Mouse (Mus musculus): ENCODE results near the gene Cand2. TPM values are rescaled to one million over a fixed set of nuclear protein-coding genes. Genes with fewer than 3 reads are reported as not detected.
A peak's percentile ranks its signal among the peaks of the same experiment; 100 is the strongest.

Cand2 gene
- polyA plus RNA-seq, 1 experiment from 2014 or later = 23.8 TPM

GRCm38 (mm10) chr6:115838745-115839144, 64.4 kb downstream of the Cand2 start:
- Histone ChIP-seq H3K9ac (no peak overlapping the region), H3K36me3 (ENCODE audit: poor library complexity, severe bottlenecking) (peaks cover 23% of the 10 kb centered on the region), H3K9me3 (replicated peaks) (no peaks in the 10 kb centered on the region), H3K27ac (no peak overlapping the region), H3K27me3 (no peaks in the 10 kb centered on the region), H3K4me1 (peaks cover 9% of the 10 kb centered on the region; the same call in 1 of the 2 replicates), H3K4me3 (peak overlapping the region; percentile 41), H3K4me2 (peak overlapping the region; percentile 68)
- WGBS = 67% methylated on average over 5 of the region's 5 CpGs
- peak; percentile 7; the same call in 1 of the 2 replicates for ATAC-seq

GRCm38 (mm10) chr6:115845006-115845405, 70.7 kb downstream of the Cand2 start:
- ATAC-seq = no peak
- Histone ChIP-seq H3K9me3 (replicated peaks) (no peaks in the 10 kb centered on the region), H3K4me1 (no peaks in the 10 kb centered on the region), H3K4me3 (no peak overlapping the region), H3K9ac (no peak overlapping the region), H3K27me3 (no peaks in the 10 kb centered on the region), H3K27ac (no peak overlapping the region), H3K36me3 (ENCODE audit: poor library complexity, severe bottlenecking) (peaks cover 54% of the 10 kb centered on the region), H3K4me2 (no peak overlapping the region)
- WGBS = 95% methylated on average over 4 of the region's 4 CpGs

- no peak overlapping the region for H3K27ac ChIP-seq
- ATAC-seq = 0 out of 2 replicates have a peak, but pooled peaks have one; percentile 38
- H3K4me1 ChIP-seq = peaks cover 7% of the 10 kb centered on the region
- H3K9me3 ChIP-seq (replicated peaks) = no peaks in the 10 kb centered on the region
- H3K36me3 ChIP-seq (ENCODE audit: poor library complexity, severe bottlenecking) = peaks cover 54% of the 10 kb centered on the region
- H3K4me3 ChIP-seq = no peak overlapping the region
- no peak overlapping the region for H3K9ac ChIP-seq
- no peak overlapping the region for H3K4me2 ChIP-seq
- no peaks in the 10 kb centered on the region for H3K27me3 ChIP-seq
- 42% methylated on average over 8 of the region's 8 CpGs for WGBS
Observed at GRCm38 (mm10) chr6:115846640-115847411, 72.5 kb downstream of the Cand2 start.

GRCm38 (mm10) chr6:115848598-115849304, 74.4 kb downstream of the Cand2 start:
- Histone ChIP-seq H3K4me2 (no peak overlapping the region), H3K4me3 (no peak overlapping the region), H3K27ac (no peak overlapping the region), H3K9me3 (replicated peaks) (no peaks in the 10 kb centered on the region), H3K27me3 (no peaks in the 10 kb centered on the region), H3K36me3 (ENCODE audit: poor library complexity, severe bottlenecking) (peaks cover 37% of the 10 kb centered on the region), H3K4me1 (peaks cover 20% of the 10 kb centered on the region), H3K9ac (no peak overlapping the region)
- no peak for ATAC-seq
- WGBS = 94% methylated on average over 10 of the region's 10 CpGs

GRCm38 (mm10) chr6:115852446-115853090, 78.2 kb downstream of the Cand2 start:
- no peaks in the 10 kb centered on the region for H3K9me3 ChIP-seq (replicated peaks)

GRCm38 (mm10) chr6:115853091-115853813, 78.9 kb downstream of the Cand2 start, which contains the start of the genes Mbd4 and Ift122:
Gene Mbd4, minus strand, starts transcription at chr6:115853371.
Gene Ift122, plus strand, starts transcription at chr6:115853470.
- H3K9ac ChIP-seq = peak within 1 kb of the TSS; percentile 73
- H3K36me3 ChIP-seq (ENCODE audit: poor library complexity, severe bottlenecking) = peaks cover 18% of the 10 kb centered on the region
- WGBS = under 1% methylated on average over 51 of the region's 51 CpGs
- peak within 1 kb of the TSS; percentile 86 for H3K27ac ChIP-seq
- no peaks in the 10 kb centered on the region for H3K9me3 ChIP-seq (replicated peaks)
- ATAC-seq = peak; percentile 98
- no peaks in the 10 kb centered on the region for H3K27me3 ChIP-seq
- peak within 1 kb of the TSS; percentile 61 for H3K4me3 ChIP-seq
- peaks cover 31% of the 10 kb centered on the region for H3K4me1 ChIP-seq
- H3K4me2 ChIP-seq = peak within 1 kb of the TSS; percentile 79

More at GRCm38 (mm10) chr6:115852446-115853090, 78.2 kb downstream of the Cand2 start:
- no peaks in the 10 kb centered on the region for H3K27me3 ChIP-seq
- peak overlapping the region; percentile 79 for H3K4me2 ChIP-seq
- H3K36me3 ChIP-seq (ENCODE audit: poor library complexity, severe bottlenecking) = peaks cover 24% of the 10 kb centered on the region
- 4% methylated on average over 20 of the region's 20 CpGs for WGBS
- ATAC-seq = no peak
- peak overlapping the region; percentile 73 for H3K9ac ChIP-seq
- peak overlapping the region; percentile 86 for H3K27ac ChIP-seq
- peaks cover 31% of the 10 kb centered on the region for H3K4me1 ChIP-seq
- H3K4me3 ChIP-seq = peak overlapping the region; percentile 61

GRCm38 (mm10) chr6:115853985-115854384, 79.6 kb downstream of the Cand2 start:
- Histone ChIP-seq H3K4me1 (peaks cover 31% of the 10 kb centered on the region), H3K27ac (peak overlapping the region; percentile 86), H3K9me3 (replicated peaks) (no peaks in the 10 kb centered on the region), H3K27me3 (no peaks in the 10 kb centered on the region), H3K4me2 (peak overlapping the region; percentile 62), H3K36me3 (ENCODE audit: poor library complexity, severe bottlenecking) (peaks cover 11% of the 10 kb centered on the region), H3K4me3 (peak overlapping the region; percentile 61), H3K9ac (peak overlapping the region; percentile 66)
- WGBS = 42% methylated on average over 7 of the region's 7 CpGs
- ATAC-seq = no peak

GRCm38 (mm10) chr6:115854432-115854831, 80.1 kb downstream of the Cand2 start:
- no peak for ATAC-seq
- Histone ChIP-seq H3K4me2 (no peak overlapping the region), H3K9ac (no peak overlapping the region), H3K4me1 (peaks cover 31% of the 10 kb centered on the region), H3K27me3 (no peaks in the 10 kb centered on the region), H3K27ac (no peak overlapping the region), H3K36me3 (ENCODE audit: poor library complexity, severe bottlenecking) (peaks cover 7% of the 10 kb centered on the region), H3K9me3 (replicated peaks) (no peaks in the 10 kb centered on the region), H3K4me3 (no peak overlapping the region)
- 64% methylated on average over 2 of the region's 2 CpGs for WGBS

Small RNA genes within 50 kb of the gene (microRNA-seq; reads per million reads assigned to microRNA genes)
- gene Mir7660 = not detected

Other genes with a start within 250 kb of the Cand2 start
- 35.0 and 36.9 TPM in 2 replicates for gene Tsen2, start 229.9 kb upstream of the Cand2 start, polyA plus RNA-seq (2015; fragmentation: Nextera tagmentation; extraction: Ambion mirVana)
- 0.30 and 0.39 TPM in 2 replicates for gene Mkrn2os, start 182.0 kb upstream of the Cand2 start, polyA plus RNA-seq (2015; fragmentation: Nextera tagmentation; extraction: Ambion mirVana)
- gene Mkrn2, start 172.6 kb upstream of the Cand2 start, polyA plus RNA-seq (2015; fragmentation: Nextera tagmentation; extraction: Ambion mirVana) = 30.4 and 35.0 TPM in 2 replicates
- gene Raf1, start 97.9 kb upstream of the Cand2 start, polyA plus RNA-seq (2015; fragmentation: Nextera tagmentation; extraction: Ambion mirVana) = 137 and 156 TPM in 2 replicates
- gene Tmem40, start 12.1 kb upstream of the Cand2 start, polyA plus RNA-seq (2015; fragmentation: Nextera tagmentation; extraction: Ambion mirVana) = 0.78 and 0.84 TPM in 2 replicates
- gene Rpl32, start 34.2 kb downstream of the Cand2 start, polyA plus RNA-seq (2015; fragmentation: Nextera tagmentation; extraction: Ambion mirVana) = 1,595 and 1,910 TPM in 2 replicates
- gene Efcab12, start 63.9 kb downstream of the Cand2 start, polyA plus RNA-seq (2015; fragmentation: Nextera tagmentation; extraction: Ambion mirVana) = 1.7 and 1.9 TPM in 2 replicates
- 20.4 and 21.3 TPM in 2 replicates for gene Mbd4, start 78.8 kb downstream of the Cand2 start, polyA plus RNA-seq (2015; fragmentation: Nextera tagmentation; extraction: Ambion mirVana)
- gene Ift122, start 78.9 kb downstream of the Cand2 start, polyA plus RNA-seq (2015; fragmentation: Nextera tagmentation; extraction: Ambion mirVana) = 26.1 and 28.4 TPM in 2 replicates
- gene Rho, start 157.2 kb downstream of the Cand2 start, polyA plus RNA-seq (2015; fragmentation: Nextera tagmentation; extraction: Ambion mirVana) = 0.10 and 0.17 TPM in 2 replicates
- gene H1foo, start 170.4 kb downstream of the Cand2 start, polyA plus RNA-seq (2015; fragmentation: Nextera tagmentation; extraction: Ambion mirVana) = not detected in 2 replicates
- gene Plxnd1, start 220.5 kb downstream of the Cand2 start, polyA plus RNA-seq (2015; fragmentation: Nextera tagmentation; extraction: Ambion mirVana) = 14.3 and 19.7 TPM in 2 replicates

Measured in forebrain, embryonic 13.5 days (tissue).